Mouse (Mus musculus) spleen, adult 2 months (tissue): ENCODE results near the gene Gpr37l1.

ENCODE experiments used
- CTCF ChIP-seq: fragments of 200-500 bp; IDR thresholded peaks from 2 replicates; pipeline ENCODE4 v1.5.1; 2011; ENCODE audit warnings: mild to moderate bottlenecking, inconsistent platforms; ENCODE audit not compliant: insufficient read depth, insufficient read length, insufficient replicate concordance; ENCODE audit errors: extremely low read depth
- POLR2A ChIP-seq: fragments of 200-500 bp; IDR thresholded peaks from 2 replicates; pipeline ENCODE4 v1.6.1; 2011; ENCODE audit warnings: low read depth, low read length, inconsistent platforms

GRCm38 (mm10) chr1:135169556-135170224 is 2.2 kb upstream of the Gpr37l1 start:
- TF ChIP-seq POLR2A (no peak), CTCF (no peak)
